Mouse (Mus musculus) ovary, adult 2 months (tissue): ENCODE results near the gene Wrnip1. TPM values are rescaled to one million over a fixed set of nuclear protein-coding genes. Genes with fewer than 3 reads are reported as not detected.

Experiments used
- polyA plus RNA-seq: library from polyadenylated mRNA; depleted of rRNA; stranded (reverse); fragments of >200 nt; gene quantifications from 2 replicates; pipeline ENCODE4 v1.2.3, GENCODE M21; 2012; rRNA removed

Wrnip1 gene
- 67.3 and 81.6 TPM in 2 replicates for polyA plus RNA-seq

DNA sequence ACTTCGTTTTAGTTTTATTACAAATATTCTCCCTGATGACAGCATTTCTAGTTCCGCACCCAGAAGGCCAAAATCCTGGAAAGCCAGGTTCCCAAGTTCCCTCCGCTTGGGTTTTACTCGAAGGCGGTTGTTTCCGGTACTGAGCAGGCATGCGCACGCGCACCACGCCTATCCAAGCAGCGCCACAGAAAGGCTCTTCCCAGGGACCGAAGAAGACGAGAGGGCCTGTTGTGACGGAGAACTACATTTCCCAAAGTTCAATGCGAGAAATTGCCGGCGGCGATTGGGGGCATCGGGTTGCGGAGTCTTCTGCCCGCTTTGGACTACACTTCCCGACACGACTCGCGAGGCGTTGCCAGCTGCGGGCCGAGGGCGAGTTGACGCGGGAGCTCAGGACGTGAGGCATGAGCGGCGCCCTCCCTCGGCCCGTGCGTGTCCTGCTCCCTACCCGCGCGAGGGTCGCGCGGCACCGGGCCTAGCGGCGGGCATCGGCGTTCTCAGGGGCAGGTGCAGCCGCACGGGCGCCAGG lies at the start of gene Wrnip1:
TSS of gene Wrnip1 (plus strand) at position 346 of the 529 bp plus-strand sequence.

DNA sequence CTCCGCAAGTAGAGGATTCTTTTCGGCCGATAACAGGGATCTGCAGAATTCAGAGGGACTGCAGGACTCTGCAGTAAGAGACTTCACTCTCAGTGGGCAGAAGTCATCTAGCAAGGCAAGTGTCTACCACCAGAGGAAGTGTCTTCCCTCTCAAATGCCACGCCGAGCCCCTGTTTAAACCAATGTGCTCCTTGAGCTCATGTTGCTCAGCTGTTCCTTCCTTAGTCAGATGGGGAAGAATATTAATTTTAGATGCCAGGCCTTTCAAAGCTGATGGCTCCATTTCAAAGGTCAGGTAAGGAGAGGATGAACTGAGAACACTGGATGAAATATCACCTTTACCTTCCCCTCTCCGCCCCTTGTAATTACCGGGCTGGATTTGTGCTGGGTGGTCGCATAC lies 18.0 kb upstream of the Wrnip1 start, which contains the start of gene Mylk4:
TSS of gene Mylk4 (minus strand) at position 139 of the 400 bp plus-strand sequence.

GRCm38 (mm10) chr13:32802259-32803081 lies 632 bp downstream of the Wrnip1 start, which contains the start of gene D930007J09Rik:
D930007J09Rik (minus strand) TSS chr13:32802849.

DNA sequence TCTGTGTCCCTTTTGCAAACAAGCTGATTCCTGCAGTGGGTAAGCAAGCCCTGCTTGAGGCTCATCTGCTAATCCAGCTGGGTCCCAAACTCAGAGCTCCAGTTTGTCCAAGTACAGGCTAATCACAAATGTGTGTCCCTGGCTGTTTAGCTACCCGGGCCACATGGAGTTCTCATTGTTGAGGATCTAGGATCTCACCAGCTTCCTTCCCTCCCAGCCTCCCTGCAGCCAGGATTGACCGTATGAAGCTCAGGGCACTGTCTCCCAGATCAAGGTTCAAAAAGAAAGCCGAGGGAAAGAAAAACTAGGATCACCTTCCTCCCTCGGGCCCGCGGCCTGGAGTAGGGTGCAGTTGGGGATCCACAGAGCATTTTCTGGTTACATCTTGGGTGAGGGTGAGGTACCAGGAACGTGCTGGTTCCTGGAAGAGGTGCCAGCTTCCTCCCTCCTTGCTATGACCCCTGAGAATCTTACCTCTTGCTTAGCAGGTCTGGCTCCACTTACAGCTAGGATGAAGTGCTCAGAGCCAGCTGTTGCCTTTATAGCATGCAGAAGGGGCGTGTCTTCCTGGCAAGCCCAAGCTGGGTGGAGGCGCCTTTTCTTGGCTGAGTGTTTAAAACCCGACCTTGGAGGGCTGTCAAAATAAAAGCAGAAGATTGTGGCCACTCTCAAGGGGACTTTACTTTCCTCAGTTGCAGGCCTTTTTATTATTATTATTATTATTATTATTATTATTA lies 49.0 kb downstream of the Wrnip1 start, which contains the start of gene Serpinb1a:
TSS of gene Serpinb1a (minus strand) at position 518 of the 737 bp plus-strand sequence.

Other genes with a start within 250 kb of the Wrnip1 start
- 0.14 and 0.20 TPM in 2 replicates for gene Mylk4, start 18.1 kb upstream of the Wrnip1 start, polyA plus RNA-seq
- 1.8 TPM in 1 of 2 replicates, not detected in the other for gene D930007J09Rik, start 811 bp downstream of the Wrnip1 start, polyA plus RNA-seq
- gene Serpinb1a, start 49.1 kb downstream of the Wrnip1 start, polyA plus RNA-seq, result 4.9 and 7.5 TPM in 2 replicates
- gene Serpinb1c, start 96.2 kb downstream of the Wrnip1 start, polyA plus RNA-seq, result not detected in 2 replicates
- gene Serpinb6b, start 163.2 kb downstream of the Wrnip1 start, polyA plus RNA-seq, result 10.3 and 11.8 TPM in 2 replicates
- 4.8 and 6.4 TPM in 2 replicates for gene Serpinb9, start 201.2 kb downstream of the Wrnip1 start, polyA plus RNA-seq
- gene Serpinb9b, start 225.4 kb downstream of the Wrnip1 start, polyA plus RNA-seq, result 0.31 and 0.55 TPM in 2 replicates